Mouse (Mus musculus): Measurements from ENCODE around the gene Cux1.

- TF ChIP-seq CTCF (IDR thresholded peaks at IDR 0.05; ENCODE audit: extremely low read depth, insufficient read depth, low read length) (no peak), POLR2A (IDR thresholded peaks at IDR 0.05; ENCODE audit: extremely low read depth, insufficient read depth, low read length) (no peak)
Observed at GRCm38 (mm10) chr5:136517510-136517909, 49.8 kb downstream of the Cux1 start.
